In genomic region chr1:135518661-135519060, GRCm38 (mm10) we compare ENCODE assay signal across 12 mouse cellular contexts.
DNase-seq lines count a peak whose midpoint lies in the region; ATAC-seq lines count a peak whose summit lies in the region.
"Had no signal": no experiment of that assay in that cellular context is flagged by ENCODE, and none has a peak within 500 bp of the region (broad histone marks: within the 10 kb centered on the region; RNA-seq: fewer than 3 reads in every experiment).

No protein-coding gene starts in this region.

- peak overlapping the region; percentile 5; the same call in 1 of the 2 replicates for H3K4me2 ChIP-seq in forebrain, embryonic 16.5 days (ENCODE audit: low read length)
- H3K4me2 ChIP-seq: heart, embryonic 13.5 days; liver, embryonic 15.5 days had no signal

- no peak overlapping the region for H3K4me3 ChIP-seq in forebrain, embryonic 16.5 days (replicated peaks; ENCODE audit: low read length)
- H3K4me3 ChIP-seq: heart, embryonic 13.5 days; liver, embryonic 15.5 days had no signal

- peak overlapping the region; percentile 61 for H3K27ac ChIP-seq in forebrain, embryonic 16.5 days (ENCODE audit: low read length)
- H3K27ac ChIP-seq: heart, embryonic 13.5 days; liver, embryonic 15.5 days had no signal

- H3K36me3 ChIP-seq in forebrain, embryonic 16.5 days (ENCODE audit: control insufficient read depth, insufficient read depth), result no peaks in the 10 kb centered on the region
- H3K36me3 ChIP-seq: heart, embryonic 13.5 days; liver, embryonic 15.5 days had no signal

- peaks cover 3% of the 10 kb centered on the region; the same call in 1 of the 2 replicates for H3K9me3 ChIP-seq in forebrain, embryonic 16.5 days (ENCODE audit: control insufficient read depth, low read length)
- H3K9me3 ChIP-seq: liver, embryonic 15.5 days had no signal

- peak; percentile 92 for ATAC-seq in forebrain, embryonic 16.5 days
- ATAC-seq: intestine, embryonic 16.5 days had no signal

- WGBS in forebrain, embryonic 16.5 days, result 12% methylated on average over 5 of the region's 5 CpGs

- intact Hi-C loops in heart, postnatal 14 days (cut with DNase I), result no loop called here

- no peak overlapping the region for H3K9ac ChIP-seq in forebrain, embryonic 16.5 days (replicated peaks; ENCODE audit: low read depth, low read length)
- H3K9ac ChIP-seq: heart, embryonic 13.5 days; liver, embryonic 15.5 days had no signal

- H3K4me1 ChIP-seq in forebrain, embryonic 16.5 days (replicated peaks; ENCODE audit: control insufficient read depth, insufficient read depth, low read length), result peaks cover 45% of the 10 kb centered on the region

- peak; percentile 41 for DNase-seq in layer of hippocampus, adult 11-12 months (ENCODE audit: low spot score)
- no peak for DNase-seq in layer of hippocampus, adult 9-10 months (ENCODE audit: low spot score)
- peak; percentile 43 to 47 for DNase-seq in layer of hippocampus, adult 8-10 months (ENCODE audit: low spot score in 2 of 2)
- DNase-seq in retina, postnatal 1 day, result peak; percentile 90
- no peak for DNase-seq in heart, postnatal 14 days
- DNase-seq in lung, postnatal 4 days, result no peak
- DNase-seq in cerebellum, adult 9-11 months, result no peak
- DNase-seq: thymus, adult 18-20 months had no signal

- no peaks in the 10 kb centered on the region for H3K27me3 ChIP-seq in forebrain, embryonic 16.5 days (replicated peaks; ENCODE audit: control insufficient read depth, insufficient read depth, low read length)
- H3K27me3 ChIP-seq: heart, embryonic 13.5 days; liver, embryonic 15.5 days had no signal

Comparison
In these comparisons a context has a peak if more than half of its experiments do, and no peak if none do; other contexts are left out.
1. DNase-seq: peak in layer of hippocampus, adult 11-12 months (single experiment), layer of hippocampus, adult 8-10 months (2 of 2) and retina, postnatal 1 day (single experiment); none in layer of hippocampus, adult 9-10 months (single experiment), heart, postnatal 14 days (0 of 2), lung, postnatal 4 days (0 of 2) and cerebellum, adult 9-11 months (single experiment).